Mouse (Mus musculus): Measurements from ENCODE around the gene Jph2.
A peak's percentile ranks its signal among the peaks of the same experiment; 100 is the strongest.

GRCm38 (mm10) chr2:163401221-163401620, 3.4 kb upstream of the Jph2 start:
- TF ChIP-seq CTCF (IDR thresholded peaks at IDR 0.05; ENCODE audit: control insufficient read depth, insufficient read depth, insufficient replicate concordance, low read depth, low read length) (peak; percentile 35; the same call in 1 of the 2 replicates), POLR2A (IDR thresholded peaks at IDR 0.05; ENCODE audit: control insufficient read depth, low read depth, low read length) (no peak)
